Mouse (Mus musculus): ENCODE measurements around the gene Plekhj1. TPM values are rescaled to one million over a fixed set of nuclear protein-coding genes. Genes with fewer than 3 reads are reported as not detected.

Plekhj1 gene
- polyA plus RNA-seq, 1 experiment from 2014 or later: 142 TPM

GRCm38 (mm10) chr10:80792175-80793032 lies 6.0 kb downstream of the Plekhj1 start:
- Histone ChIP-seq H3K36me3 (ENCODE audit: control insufficient read depth, insufficient read depth, low read length) (peaks cover 22% of the 10 kb centered on the region), H3K4me3 (ENCODE audit: low read depth, low read length) (no peak overlapping the region), H3K27ac (ENCODE audit: low read depth, low read length) (no peak overlapping the region), H3K4me1 (replicated peaks; ENCODE audit: control insufficient read depth, insufficient read depth, low read length) (peaks cover 7% of the 10 kb centered on the region; the same call in 1 of the 2 replicates), H3K27me3 (ENCODE audit: control insufficient read depth, insufficient read depth, low read length) (no peaks in the 10 kb centered on the region), H3K4me2 (replicated peaks; ENCODE audit: low read depth, low read length) (no peak overlapping the region), H3K9me3 (ENCODE audit: control insufficient read depth, low read length) (no peaks in the 10 kb centered on the region), H3K9ac (ENCODE audit: low read depth, low read length) (no peak overlapping the region)
- DNase-seq (ENCODE audit: low spot score): no peak
- WGBS: 77% methylated on average over 41 of the region's 41 CpGs
- ATAC-seq (ENCODE audit: low FRiP score): no peak

DNA sequence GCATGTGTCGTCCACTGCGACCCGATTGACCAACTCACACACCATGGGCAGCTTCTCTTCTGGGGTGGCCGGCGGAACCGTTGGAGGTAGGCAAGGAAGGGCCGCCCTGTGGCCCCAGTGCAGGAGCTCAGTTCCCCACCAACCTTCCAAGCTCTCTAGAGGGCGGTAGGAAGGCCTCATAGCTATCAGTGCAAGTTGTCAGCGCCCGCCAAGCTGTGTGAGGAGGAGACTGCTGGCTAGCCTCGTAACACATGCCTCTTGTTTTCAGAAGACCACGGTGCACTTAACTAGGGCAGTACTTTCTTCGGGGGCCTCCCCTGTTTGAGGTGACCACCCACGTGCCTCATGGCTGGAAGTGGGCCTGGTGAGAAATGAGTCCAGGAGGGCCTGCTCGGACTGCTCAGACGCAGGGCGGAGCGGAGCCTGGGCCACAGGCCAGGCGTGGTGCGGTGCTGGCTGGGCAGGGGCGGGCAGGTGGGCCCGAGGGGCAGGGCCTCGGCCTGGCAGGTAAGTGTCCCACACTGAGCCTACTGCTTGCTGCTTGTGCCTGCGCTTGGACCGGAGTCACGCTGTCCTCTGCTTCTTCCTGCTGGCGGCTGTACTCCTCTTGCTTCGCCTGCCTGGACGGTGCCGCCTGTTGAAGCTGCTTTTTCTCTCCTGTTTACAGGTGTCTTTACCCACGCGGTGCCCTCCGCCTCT lies 6.8 kb downstream of the Plekhj1 start:
- no peak overlapping the region for H3K4me3 ChIP-seq (ENCODE audit: low read depth, low read length)
- DNase-seq (ENCODE audit: low spot score) (no peak), ATAC-seq (ENCODE audit: low FRiP score) (no peak)
- peaks cover 2% of the 10 kb centered on the region; the same call in 1 of the 2 replicates for H3K4me1 ChIP-seq (replicated peaks; ENCODE audit: control insufficient read depth, insufficient read depth, low read length)
- H3K9ac ChIP-seq (ENCODE audit: low read depth, low read length): no peak overlapping the region
- H3K36me3 ChIP-seq (ENCODE audit: control insufficient read depth, insufficient read depth, low read length): peaks cover 24% of the 10 kb centered on the region
- H3K27ac ChIP-seq (ENCODE audit: low read depth, low read length): no peak overlapping the region
- WGBS: 86% methylated on average over 31 of the region's 33 CpGs
- no peak overlapping the region for H3K4me2 ChIP-seq (replicated peaks; ENCODE audit: low read depth, low read length)
- no peaks in the 10 kb centered on the region for H3K27me3 ChIP-seq (ENCODE audit: control insufficient read depth, insufficient read depth, low read length)
- no peaks in the 10 kb centered on the region for H3K9me3 ChIP-seq (ENCODE audit: control insufficient read depth, low read length)

DNA sequence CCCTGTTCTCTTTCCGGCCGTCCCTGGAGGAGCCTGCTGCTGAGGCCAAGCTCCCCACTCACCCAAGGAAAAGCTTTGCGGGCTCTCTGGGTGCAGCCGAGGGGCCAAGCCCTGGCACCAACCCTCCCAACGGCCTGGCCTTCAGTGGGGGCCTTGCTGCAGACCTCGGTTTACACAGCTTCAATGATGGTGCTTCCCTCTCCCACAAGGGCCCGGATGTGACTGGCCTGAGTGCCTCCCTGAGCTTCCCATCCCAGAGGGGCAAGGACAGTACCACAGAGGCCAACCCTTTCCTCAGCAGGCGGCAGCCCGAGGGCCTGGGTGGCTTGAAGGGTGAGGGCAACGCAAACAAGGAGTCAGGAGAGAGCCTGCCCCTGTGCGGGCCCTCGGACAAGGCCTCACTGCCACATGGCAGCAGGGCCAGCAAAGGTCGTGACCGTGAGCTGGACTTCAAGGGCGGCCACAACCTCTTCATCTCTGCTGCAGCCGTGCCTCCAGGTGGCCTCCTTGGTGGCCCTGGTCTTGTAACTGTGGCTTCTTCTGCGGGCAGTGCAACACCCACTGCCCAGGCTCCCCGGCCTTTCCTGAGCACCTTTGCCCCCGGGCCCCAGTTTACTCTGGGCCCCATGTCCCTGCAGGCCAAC lies 7.5 kb downstream of the Plekhj1 start:
- Histone ChIP-seq H3K27ac (ENCODE audit: low read depth, low read length) (no peak overlapping the region), H3K4me3 (ENCODE audit: low read depth, low read length) (no peak overlapping the region), H3K4me1 (replicated peaks; ENCODE audit: control insufficient read depth, insufficient read depth, low read length) (no peaks in the 10 kb centered on the region), H3K9ac (ENCODE audit: low read depth, low read length) (no peak overlapping the region), H3K4me2 (replicated peaks; ENCODE audit: low read depth, low read length) (no peak overlapping the region), H3K27me3 (ENCODE audit: control insufficient read depth, insufficient read depth, low read length) (no peaks in the 10 kb centered on the region), H3K9me3 (ENCODE audit: control insufficient read depth, low read length) (no peaks in the 10 kb centered on the region), H3K36me3 (ENCODE audit: control insufficient read depth, insufficient read depth, low read length) (peaks cover 29% of the 10 kb centered on the region)
- DNase-seq (ENCODE audit: low spot score) (no peak), ATAC-seq (ENCODE audit: low FRiP score) (no peak)
- WGBS: 88% methylated on average over 19 of the region's 19 CpGs

DNA sequence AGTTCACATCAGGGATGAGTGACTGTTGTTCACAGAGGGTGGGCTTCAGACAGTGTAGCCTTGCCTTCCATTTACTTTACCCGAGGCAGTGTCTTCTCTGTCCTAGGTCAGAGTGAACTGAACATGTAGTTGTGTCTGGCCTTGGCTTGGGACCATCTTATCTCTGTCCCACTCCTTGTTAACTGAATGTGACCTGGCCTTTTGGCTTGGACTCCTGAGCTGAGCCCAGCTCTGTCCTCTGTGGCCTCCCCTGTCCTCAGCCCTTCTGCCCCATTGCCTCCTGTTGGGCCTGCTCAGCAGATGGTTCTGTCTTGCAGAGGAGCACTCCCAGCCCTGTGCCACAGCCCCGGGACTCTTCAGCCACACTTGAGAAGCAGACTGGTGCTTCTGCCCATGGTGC lies 10.9 kb downstream of the Plekhj1 start:
- Histone ChIP-seq H3K4me3 (ENCODE audit: low read depth, low read length) (no peak overlapping the region), H3K27me3 (ENCODE audit: control insufficient read depth, insufficient read depth, low read length) (no peaks in the 10 kb centered on the region), H3K4me1 (replicated peaks; ENCODE audit: control insufficient read depth, insufficient read depth, low read length) (no peaks in the 10 kb centered on the region), H3K27ac (ENCODE audit: low read depth, low read length) (no peak overlapping the region), H3K9me3 (ENCODE audit: control insufficient read depth, low read length) (no peaks in the 10 kb centered on the region), H3K9ac (ENCODE audit: low read depth, low read length) (no peak overlapping the region), H3K4me2 (replicated peaks; ENCODE audit: low read depth, low read length) (no peak overlapping the region), H3K36me3 (ENCODE audit: control insufficient read depth, insufficient read depth, low read length) (peaks cover 38% of the 10 kb centered on the region)
- ATAC-seq (ENCODE audit: low FRiP score): no peak
- 95% methylated on average over 2 of the region's 2 CpGs for WGBS
- no peak for DNase-seq (ENCODE audit: low spot score)

DNA sequence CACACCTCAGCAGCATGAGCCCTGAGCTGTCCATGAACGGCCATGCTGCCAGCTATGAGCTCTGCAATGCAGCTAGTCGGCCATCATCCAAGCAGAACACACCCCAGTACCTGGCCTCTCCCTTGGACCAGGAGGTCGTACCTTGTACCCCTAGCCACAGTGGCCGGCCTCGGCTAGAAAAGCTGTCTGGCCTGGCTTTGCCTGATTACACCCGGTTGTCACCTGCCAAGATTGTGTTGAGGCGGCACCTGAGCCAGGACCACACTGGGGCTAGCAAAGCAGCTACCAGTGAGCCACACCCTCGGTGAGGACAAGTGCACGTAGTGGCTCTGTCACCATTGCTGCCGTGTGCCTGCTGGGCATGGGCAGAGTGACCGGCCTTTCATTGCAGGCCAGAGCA lies 12.5 kb downstream of the Plekhj1 start:
- Histone ChIP-seq H3K36me3 (ENCODE audit: control insufficient read depth, insufficient read depth, low read length) (peaks cover 33% of the 10 kb centered on the region), H3K9me3 (ENCODE audit: control insufficient read depth, low read length) (no peaks in the 10 kb centered on the region), H3K27ac (ENCODE audit: low read depth, low read length) (no peak overlapping the region), H3K4me3 (ENCODE audit: low read depth, low read length) (no peak overlapping the region), H3K9ac (ENCODE audit: low read depth, low read length) (no peak overlapping the region), H3K4me1 (replicated peaks; ENCODE audit: control insufficient read depth, insufficient read depth, low read length) (no peaks in the 10 kb centered on the region), H3K4me2 (replicated peaks; ENCODE audit: low read depth, low read length) (no peak overlapping the region), H3K27me3 (ENCODE audit: control insufficient read depth, insufficient read depth, low read length) (no peaks in the 10 kb centered on the region)
- ATAC-seq (ENCODE audit: low FRiP score) (no peak), DNase-seq (ENCODE audit: low spot score) (no peak)
- WGBS: 94% methylated on average over 11 of the region's 11 CpGs

- Histone ChIP-seq H3K9me3 (ENCODE audit: control insufficient read depth, low read length) (no peaks in the 10 kb centered on the region), H3K27me3 (ENCODE audit: control insufficient read depth, insufficient read depth, low read length) (no peaks in the 10 kb centered on the region), H3K9ac (ENCODE audit: low read depth, low read length) (no peak overlapping the region), H3K36me3 (ENCODE audit: control insufficient read depth, insufficient read depth, low read length) (peaks cover 32% of the 10 kb centered on the region), H3K4me1 (replicated peaks; ENCODE audit: control insufficient read depth, insufficient read depth, low read length) (no peaks in the 10 kb centered on the region), H3K4me2 (replicated peaks; ENCODE audit: low read depth, low read length) (no peak overlapping the region), H3K27ac (ENCODE audit: low read depth, low read length) (no peak overlapping the region), H3K4me3 (ENCODE audit: low read depth, low read length) (no peak overlapping the region)
- WGBS: 59% methylated on average over 12 of the region's 12 CpGs
- DNase-seq (ENCODE audit: low spot score): no peak
- no peak for ATAC-seq (ENCODE audit: low FRiP score)
Observed at GRCm38 (mm10) chr10:80784871-80785270, 13.6 kb downstream of the Plekhj1 start.

GRCm38 (mm10) chr10:80784302-80784701 lies 14.1 kb downstream of the Plekhj1 start:
- no peak overlapping the region for H3K4me3 ChIP-seq (ENCODE audit: low read depth, low read length)
- no peak overlapping the region for H3K4me2 ChIP-seq (replicated peaks; ENCODE audit: low read depth, low read length)
- 86% methylated on average over 2 of the region's 2 CpGs for WGBS
- no peak overlapping the region for H3K9ac ChIP-seq (ENCODE audit: low read depth, low read length)
- no peak overlapping the region for H3K27ac ChIP-seq (ENCODE audit: low read depth, low read length)
- no peaks in the 10 kb centered on the region for H3K4me1 ChIP-seq (replicated peaks; ENCODE audit: control insufficient read depth, insufficient read depth, low read length)
- ATAC-seq (ENCODE audit: low FRiP score) (no peak), DNase-seq (ENCODE audit: low spot score) (no peak)
- no peaks in the 10 kb centered on the region for H3K27me3 ChIP-seq (ENCODE audit: control insufficient read depth, insufficient read depth, low read length)
- peaks cover 32% of the 10 kb centered on the region for H3K36me3 ChIP-seq (ENCODE audit: control insufficient read depth, insufficient read depth, low read length)
- no peaks in the 10 kb centered on the region for H3K9me3 ChIP-seq (ENCODE audit: control insufficient read depth, low read length)

GRCm38 (mm10) chr10:80779565-80779964 lies 18.9 kb downstream of the Plekhj1 start:
- H3K36me3 ChIP-seq (ENCODE audit: control insufficient read depth, insufficient read depth, low read length): peaks cover 14% of the 10 kb centered on the region
- DNase-seq (ENCODE audit: low spot score) (no peak), ATAC-seq (ENCODE audit: low FRiP score) (no peak)

More at GRCm38 (mm10) chr10:80779565-80779964, 18.9 kb downstream of the Plekhj1 start:
- H3K4me3 ChIP-seq (ENCODE audit: low read depth, low read length): no peak overlapping the region
- H3K9me3 ChIP-seq (ENCODE audit: control insufficient read depth, low read length): no peaks in the 10 kb centered on the region
- H3K27ac ChIP-seq (ENCODE audit: low read depth, low read length): no peak overlapping the region
- H3K4me1 ChIP-seq (replicated peaks; ENCODE audit: control insufficient read depth, insufficient read depth, low read length): no peaks in the 10 kb centered on the region
- no peak overlapping the region for H3K4me2 ChIP-seq (replicated peaks; ENCODE audit: low read depth, low read length)
- H3K9ac ChIP-seq (ENCODE audit: low read depth, low read length): no peak overlapping the region
- H3K27me3 ChIP-seq (ENCODE audit: control insufficient read depth, insufficient read depth, low read length): no peaks in the 10 kb centered on the region

Data from hindbrain, embryonic 11.5 days (tissue).